Mouse (Mus musculus) MEL (cell line): ENCODE data around the gene Arl14. TPM values are rescaled to one million over a fixed set of nuclear protein-coding genes. Genes with fewer than 3 reads are reported as not detected.

ENCODE experiments used
- DNase-seq: peaks from one replicate; pipeline ENCODE4 v3.0.0; 2011; ENCODE audit warnings: low read depth, low spot score
- H3K27ac ChIP-seq: 2 replicates; pipeline ENCODE4 v1.5.1; 2012; ENCODE audit warnings: low read depth, mild to moderate bottlenecking, control low read depth, low read length, moderate library complexity; ENCODE audit not compliant: control insufficient read depth
- H3K27me3 ChIP-seq, 2 experiments: fragments of 150-350 bp in 1 of 2; sonication (generic) in 1 of 2; 2 replicates each; pipeline ENCODE4 v1.6.1; 2012; ENCODE audit warnings: low read length in 2 of 2, mild to moderate bottlenecking in 2 of 2, improper control_type of control experiment in 1 of 2, moderate library complexity in 1 of 2; ENCODE audit not compliant: insufficient read depth in 2 of 2, control insufficient read depth in 1 of 2
- H3K36me3 ChIP-seq, 2 experiments: 2 replicates each; pipeline ENCODE4 v1.6.1; 2012 to 2014; ENCODE audit warnings: low read length in 2 of 2, improper control_type of control experiment in 1 of 2, inconsistent platforms in 1 of 2, mild to moderate bottlenecking in 1 of 2; ENCODE audit not compliant: insufficient read depth in 2 of 2, control insufficient read depth in 1 of 2
- H3K4me1 ChIP-seq, 2 experiments: fragments of 150-350 bp in 1 of 2; sonication (generic) in 1 of 2; 2 replicates each; pipeline ENCODE4 v1.6.1; 2012; ENCODE audit warnings: low read length in 2 of 2, improper control_type of control experiment in 1 of 2, mild to moderate bottlenecking in 1 of 2; ENCODE audit not compliant: insufficient read depth in 2 of 2, control insufficient read depth in 1 of 2
- H3K4me3 ChIP-seq, 2 experiments: fragments of 150-350 bp in 1 of 2; sonication (generic) in 1 of 2; 2 replicates each; pipeline ENCODE4 v1.5.1; 2012; ENCODE audit warnings: low read depth in 2 of 2, low read length in 2 of 2, mild to moderate bottlenecking in 2 of 2, moderate library complexity in 2 of 2, control low read depth in 1 of 2, improper control_type of control experiment in 1 of 2; ENCODE audit not compliant: control insufficient read depth in 1 of 2, insufficient read depth in 1 of 2
- H3K79me2 ChIP-seq: 2 replicates; pipeline ENCODE4 v1.6.1; 2012; ENCODE audit warnings: mild to moderate bottlenecking, low read length, moderate library complexity; ENCODE audit not compliant: control insufficient read depth, poor library complexity, insufficient read depth
- H3K9ac ChIP-seq: 2 replicates; pipeline ENCODE4 v1.6.1; 2012; ENCODE audit warnings: low read depth, mild to moderate bottlenecking, control low read depth, low read length, moderate library complexity; ENCODE audit not compliant: control insufficient read depth, poor library complexity, severe bottlenecking
- H3K9me3 ChIP-seq: fragments of 150-350 bp; sonication (generic); replicated peaks from 2 replicates; pipeline ENCODE4 v1.6.1; 2012; ENCODE audit warnings: mild to moderate bottlenecking, low read length, improper control_type of control experiment, moderate library complexity; ENCODE audit not compliant: insufficient read depth
- CHD2 ChIP-seq: IDR thresholded peaks from 2 replicates; pipeline ENCODE4 v1.6.1; 2011; ENCODE audit warnings: low read length, improper control_type of control experiment
- CTCF ChIP-seq, 3 experiments: IDR thresholded peaks in 2 of 3; conservative IDR thresholded peaks in 1 of 3; 2 replicates each; pipeline ENCODE4 v1.5.1; 2011 to 2012; ENCODE audit warnings: low read length in 3 of 3, low read depth in 2 of 3, mild to moderate bottlenecking in 2 of 3, improper control_type of control experiment in 1 of 3, inconsistent platforms in 1 of 3, mixed read lengths in 1 of 3, moderate library complexity in 1 of 3; ENCODE audit not compliant: control insufficient read depth in 1 of 3, insufficient read depth in 1 of 3, poor library complexity in 1 of 3, severe bottlenecking in 1 of 3
- EP300 ChIP-seq, 2 experiments: IDR thresholded peaks; 2 replicates each; pipeline ENCODE4 v1.6.1; 2011; ENCODE audit warnings: improper control_type of control experiment in 2 of 2, low read length in 2 of 2, low read depth in 1 of 2, mild to moderate bottlenecking in 1 of 2
- ETS1 ChIP-seq: IDR thresholded peaks from 2 replicates; pipeline ENCODE4 v1.6.1; 2012; ENCODE audit warnings: low read depth, mild to moderate bottlenecking, inconsistent platforms, low read length, improper control_type of control experiment, moderate library complexity
- GATA1 ChIP-seq: IDR thresholded peaks from 2 replicates; pipeline ENCODE4 v1.6.1; 2011; ENCODE audit warnings: low read depth, low read length, improper control_type of control experiment
- HCFC1 ChIP-seq: IDR thresholded peaks from 2 replicates; pipeline ENCODE4 v1.6.1; 2012; ENCODE audit warnings: low read depth, mild to moderate bottlenecking, inconsistent platforms, low read length, improper control_type of control experiment, moderate library complexity
- JUND ChIP-seq: IDR thresholded peaks from 2 replicates; pipeline ENCODE4 v1.6.1; 2011; ENCODE audit warnings: low read depth, mild to moderate bottlenecking, improper control_type of control experiment, low read length
- KAT2A ChIP-seq: conservative IDR thresholded peaks from 2 replicates; pipeline ENCODE4 v1.6.1; 2012; ENCODE audit warnings: low read depth, low read length, improper control_type of control experiment, inconsistent platforms
- MAZ ChIP-seq: IDR thresholded peaks from 2 replicates; pipeline ENCODE4 v1.6.1; 2012; ENCODE audit warnings: low read depth, mild to moderate bottlenecking, inconsistent platforms, low read length, improper control_type of control experiment
- POLR2A ChIP-seq, 2 experiments: IDR thresholded peaks; 2 replicates each; pipeline ENCODE4 v1.6.1; 2011 to 2012; ENCODE audit warnings: low read length in 2 of 2, mild to moderate bottlenecking in 2 of 2, control low read depth in 1 of 2, improper control_type of control experiment in 1 of 2, low read depth in 1 of 2, moderate library complexity in 1 of 2; ENCODE audit not compliant: control insufficient read depth in 1 of 2, insufficient read depth in 1 of 2, poor library complexity in 1 of 2
- POLR2AphosphoS2 ChIP-seq: IDR thresholded peaks from 2 replicates; pipeline ENCODE4 v1.6.1; 2011; ENCODE audit warnings: low read length, improper control_type of control experiment
- SIN3A ChIP-seq: IDR thresholded peaks from 2 replicates; pipeline ENCODE4 v1.6.1; 2012; ENCODE audit warnings: low read length, improper control_type of control experiment, inconsistent platforms
- TCF12 ChIP-seq: IDR thresholded peaks from 2 replicates; pipeline ENCODE4 v1.6.1; 2014; ENCODE audit warnings: low read depth, mild to moderate bottlenecking, inconsistent platforms, low read length, improper control_type of control experiment, moderate library complexity
- UBTF ChIP-seq: IDR thresholded peaks from 2 replicates; pipeline ENCODE4 v1.6.1; 2012; ENCODE audit warnings: low read depth, mild to moderate bottlenecking, inconsistent platforms, low read length, improper control_type of control experiment, moderate library complexity, borderline replicate concordance; ENCODE audit not compliant: insufficient read depth
- ZKSCAN1 ChIP-seq: IDR thresholded peaks from 2 replicates; pipeline ENCODE4 v1.6.1; 2012; ENCODE audit warnings: low read depth, mild to moderate bottlenecking, inconsistent platforms, low read length, improper control_type of control experiment, moderate library complexity
- ZNF384 ChIP-seq: IDR thresholded peaks from 2 replicates; pipeline ENCODE4 v1.6.1; 2012; ENCODE audit warnings: low read depth, mild to moderate bottlenecking, inconsistent platforms, low read length, improper control_type of control experiment
- polyA plus RNA-seq, 2 experiments: library from polyadenylated mRNA; stranded (reverse) in 1 of 2; unstranded in 1 of 2; fragments of >175 nt in 1 of 2; fragments of >200 nt in 1 of 2; gene quantifications; 2 replicates each; pipeline versions ENCODE4 v1.2.1 to v1.2.4; 2012; ENCODE audit warnings: low replicate concordance in 2 of 2, low read depth in 1 of 2; ENCODE audit not compliant: insufficient read length in 2 of 2, insufficient read depth in 1 of 2, missing spikeins in 1 of 2
- total RNA-seq: library from RNA; depleted of rRNA; stranded (reverse); fragments of 300-350 nt; gene quantifications from 2 replicates; pipeline ENCODE4 v1.2.3, GENCODE M21; 2012

The Arl14 gene
- total and polyA plus RNA-seq, 3 experiments: not detected

GRCm38 (mm10) chr3:69241020-69241419, 18.8 kb downstream of the Arl14 start:
- H3K9me3 ChIP-seq: no peaks in the 10 kb centered on the region
- TF ChIP-seq CHD2 (no peak), EP300 (IDR thresholded peaks at IDR 0.05; ENCODE audit: low read depth in 1 of 2, low read length in 2 of 2) (no peak), POLR2AphosphoS2 (no peak), ZKSCAN1 (no peak), GATA1 (no peak), POLR2A (IDR thresholded peaks at IDR 0.05; ENCODE audit: control insufficient read depth in 1 of 2, insufficient read depth in 1 of 2, low read depth in 1 of 2, low read length in 2 of 2, poor library complexity in 1 of 2) (no peak), ZNF384 (no peak), SIN3A (no peak), KAT2A (no peak), MAZ (no peak), ETS1 (no peak), JUND (no peak), UBTF (no peak), CTCF (IDR thresholded peaks at IDR 0.05 in 2 of 3, conservative IDR thresholded peaks at IDR 0.05 in 1 of 3; ENCODE audit: control insufficient read depth in 1 of 3, insufficient read depth in 1 of 3, low read depth in 2 of 3, low read length in 3 of 3, poor library complexity in 1 of 3, severe bottlenecking in 1 of 3) (no peak)
- no peaks in the 10 kb centered on the region for H3K79me2 ChIP-seq
- no peaks in the 10 kb centered on the region for H3K36me3 ChIP-seq
- no peak for DNase-seq
- H3K27me3 ChIP-seq: no peaks in the 10 kb centered on the region; a peak in 1 of 4 replicates
- no peak overlapping the region for H3K9ac ChIP-seq
- no peak overlapping the region for H3K4me3 ChIP-seq
- no peaks in the 10 kb centered on the region for H3K4me1 ChIP-seq
- no peak overlapping the region for H3K27ac ChIP-seq

GRCm38 (mm10) chr3:69253096-69253866, 31.1 kb downstream of the Arl14 start:
- no peak overlapping the region for H3K4me3 ChIP-seq
- H3K4me1 ChIP-seq: no peaks in the 10 kb centered on the region
- no peaks in the 10 kb centered on the region for H3K9me3 ChIP-seq
- no peaks in the 10 kb centered on the region for H3K79me2 ChIP-seq
- TF ChIP-seq HCFC1: no peak
- no peak for TF ChIP-seq TCF12
- H3K27ac ChIP-seq: no peak overlapping the region
- DNase-seq: peak; percentile 4
- H3K27me3 ChIP-seq: no peaks in the 10 kb centered on the region; a peak in 1 of 4 replicates
- no peaks in the 10 kb centered on the region for H3K36me3 ChIP-seq
- no peak overlapping the region for H3K9ac ChIP-seq
